Mouse (Mus musculus) heart, embryonic 14.5 days (tissue): Measurements from ENCODE around the gene Olfr668. TPM values are rescaled to one million over a fixed set of nuclear protein-coding genes. Genes with fewer than 3 reads are reported as not detected.

Experiments
- polyA plus RNA-seq: library from polyadenylated mRNA; unstranded; fragments of >200 nt; fragmentation: Nextera tagmentation; extraction: Ambion mirVana; gene quantifications from 2 replicates; pipeline ENCODE4 v1.2.1, GENCODE M21; 2014

The Olfr668 gene
- polyA plus RNA-seq, 1 experiment from 2014 or later = not detected

Other genes with a start within 250 kb of the Olfr668 start
- not detected in 2 replicates for gene Olfr661, start 241.6 kb downstream of the Olfr668 start, polyA plus RNA-seq
- not detected in 2 replicates for gene Usp17le, start 150.6 kb downstream of the Olfr668 start, polyA plus RNA-seq
- gene Usp17lb, start 85.5 kb downstream of the Olfr668 start, polyA plus RNA-seq = not detected in 2 replicates
- not detected in 2 replicates for gene Usp17la, start 71.0 kb downstream of the Olfr668 start, polyA plus RNA-seq
- gene Olfr665, start 50.0 kb downstream of the Olfr668 start, polyA plus RNA-seq = not detected in 2 replicates
- not detected in 2 replicates for gene Olfr666, start 32.1 kb downstream of the Olfr668 start, polyA plus RNA-seq
- not detected in 2 replicates for gene Olfr667, start 6.6 kb downstream of the Olfr668 start, polyA plus RNA-seq
- not detected in 2 replicates for gene Olfr669, start 6.2 kb upstream of the Olfr668 start, polyA plus RNA-seq
- not detected in 2 replicates for gene Olfr670, start 34.6 kb upstream of the Olfr668 start, polyA plus RNA-seq
- gene Olfr671, start 51.1 kb upstream of the Olfr668 start, polyA plus RNA-seq = not detected in 2 replicates
- gene Olfr672, start 74.0 kb upstream of the Olfr668 start, polyA plus RNA-seq = not detected in 2 replicates
- gene Olfr675, start 100.4 kb upstream of the Olfr668 start, polyA plus RNA-seq = not detected in 2 replicates
- not detected in 2 replicates for gene Olfr676, start 104.6 kb upstream of the Olfr668 start, polyA plus RNA-seq
- gene Olfr677, start 123.3 kb upstream of the Olfr668 start, polyA plus RNA-seq = not detected in 2 replicates
- gene Olfr678, start 136.4 kb upstream of the Olfr668 start, polyA plus RNA-seq = not detected in 2 replicates
- gene Olfr679, start 153.1 kb upstream of the Olfr668 start, polyA plus RNA-seq = not detected in 2 replicates
- gene Olfr680-ps1, start 164.8 kb upstream of the Olfr668 start, polyA plus RNA-seq = not detected in 2 replicates
- not detected in 2 replicates for gene Olfr681, start 188.8 kb upstream of the Olfr668 start, polyA plus RNA-seq
- not detected in 2 replicates for gene Olfr683, start 219.0 kb upstream of the Olfr668 start, polyA plus RNA-seq
- not detected in 2 replicates for gene Olfr684, start 235.6 kb upstream of the Olfr668 start, polyA plus RNA-seq